Mouse (Mus musculus) heart, embryonic 10.5 days (tissue): ENCODE measurements around the gene Scd2. TPM values are rescaled to one million over a fixed set of nuclear protein-coding genes. Genes with fewer than 3 reads are reported as not detected.

Experiments
- DNase-seq: peaks from one replicate; pipeline ENCODE4 v3.0.0-alpha.2; 2017; ENCODE audit warnings: low spot score
- H3K27ac ChIP-seq: fragments of 300-500 bp; sonication (generic); 2 replicates; pipeline ENCODE4 v1.5.1; 2016; ENCODE audit warnings: mild to moderate bottlenecking
- H3K27me3 ChIP-seq: fragments of 300-500 bp; sonication (generic); 2 replicates; pipeline ENCODE4 v1.6.1; 2016; ENCODE audit warnings: mild to moderate bottlenecking; ENCODE audit not compliant: poor library complexity, insufficient read depth, severe bottlenecking
- H3K36me3 ChIP-seq: fragments of 300-500 bp; sonication (generic); 2 replicates; pipeline ENCODE4 v1.6.1; 2016; ENCODE audit warnings: mild to moderate bottlenecking, moderate library complexity
- H3K4me1 ChIP-seq: fragments of 300-500 bp; sonication (generic); 2 replicates; pipeline ENCODE4 v1.6.1; 2016; ENCODE audit warnings: mild to moderate bottlenecking
- H3K4me3 ChIP-seq: fragments of 300-500 bp; sonication (generic); 2 replicates; pipeline ENCODE4 v1.5.1; 2016; ENCODE audit warnings: mild to moderate bottlenecking, moderate library complexity
- H3K9me3 ChIP-seq: fragments of 300-500 bp; sonication (generic); 2 replicates; pipeline ENCODE4 v1.6.1; 2016; ENCODE audit warnings: mild to moderate bottlenecking, moderate library complexity
- WGBS: fragments of 180-500 bp; shearing (Covaris S2); methylation state at CpG from one replicate; pipeline ENCODE4 v1.1.7; 2016; 5-methylcytosine and 5-hydroxymethylcytosine counted together
- polyA plus RNA-seq: library from polyadenylated mRNA; unstranded; fragments of >200 nt; fragmentation: Nextera tagmentation; extraction: Ambion mirVana; gene quantifications from 2 replicates; pipeline ENCODE4 v1.2.1, GENCODE M21; 2016

Gene Scd2
- polyA plus RNA-seq, 1 experiment from 2014 or later: 207 TPM

DNA sequence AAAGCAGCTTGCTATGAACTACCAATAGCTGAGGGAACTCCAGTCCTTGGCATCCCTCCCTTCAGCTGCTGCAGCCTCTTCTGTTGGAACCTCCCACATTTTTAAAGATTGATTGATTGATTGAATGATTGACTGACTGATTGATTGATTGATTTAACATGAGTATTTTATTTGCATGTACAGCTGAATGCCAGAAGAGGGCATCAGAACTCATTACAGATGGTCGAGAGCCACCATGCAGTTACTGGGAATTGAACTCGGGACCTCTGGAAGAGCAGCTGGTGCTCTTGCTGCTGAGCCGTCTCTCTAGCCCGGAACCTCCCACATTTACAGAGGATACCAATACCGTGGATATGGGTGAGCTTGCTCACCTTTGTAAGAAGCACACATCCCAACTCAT lies 33.0 kb upstream of the Scd2 start:
- DNase-seq: no peak
- no peak overlapping the region for H3K27ac ChIP-seq
- H3K4me1 ChIP-seq: 0 out of 2 replicates have a peak, but pooled peaks cover 6% of the 10 kb centered on the region
- no peaks in the 10 kb centered on the region for H3K36me3 ChIP-seq
- no peak overlapping the region for H3K4me3 ChIP-seq
- no peaks in the 10 kb centered on the region for H3K9me3 ChIP-seq
- 80% methylated on average over 5 of the region's 5 CpGs for WGBS
- H3K27me3 ChIP-seq: no peaks in the 10 kb centered on the region

DNA sequence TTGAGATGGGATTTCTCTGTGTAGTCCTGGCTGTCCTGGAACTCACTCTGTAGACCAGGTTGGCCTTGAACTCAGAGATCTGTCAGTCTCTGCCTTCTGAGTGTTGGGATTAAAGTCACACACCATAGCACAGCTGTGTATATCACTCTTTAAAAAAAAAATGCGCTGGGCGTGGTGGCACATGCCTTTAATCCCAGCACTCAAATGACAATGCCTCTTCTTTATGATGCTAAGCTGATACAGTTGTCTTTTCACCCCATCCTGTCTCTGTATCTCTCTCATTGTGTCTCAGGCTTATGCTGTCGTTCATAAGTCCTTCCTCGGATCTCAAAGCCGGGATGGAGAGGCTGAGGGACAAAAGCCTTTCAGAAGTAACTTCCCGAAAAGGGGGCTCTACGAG lies 31.7 kb upstream of the Scd2 start:
- Histone ChIP-seq H3K4me1 (peaks cover 15% of the 10 kb centered on the region), H3K9me3 (no peaks in the 10 kb centered on the region), H3K27me3 (no peaks in the 10 kb centered on the region), H3K36me3 (no peaks in the 10 kb centered on the region), H3K27ac (no peak overlapping the region), H3K4me3 (no peak overlapping the region)
- 79% methylated on average over 7 of the region's 7 CpGs for WGBS
- no peak for DNase-seq

GRCm38 (mm10) chr19:44263581-44263980 lies 29.9 kb upstream of the Scd2 start:
- no peak for DNase-seq
- Histone ChIP-seq H3K36me3 (no peaks in the 10 kb centered on the region), H3K27ac (no peak overlapping the region), H3K4me3 (no peak overlapping the region), H3K27me3 (no peaks in the 10 kb centered on the region), H3K4me1 (peaks cover 26% of the 10 kb centered on the region), H3K9me3 (no peaks in the 10 kb centered on the region)
- WGBS: 90% methylated on average over 3 of the region's 3 CpGs

DNA sequence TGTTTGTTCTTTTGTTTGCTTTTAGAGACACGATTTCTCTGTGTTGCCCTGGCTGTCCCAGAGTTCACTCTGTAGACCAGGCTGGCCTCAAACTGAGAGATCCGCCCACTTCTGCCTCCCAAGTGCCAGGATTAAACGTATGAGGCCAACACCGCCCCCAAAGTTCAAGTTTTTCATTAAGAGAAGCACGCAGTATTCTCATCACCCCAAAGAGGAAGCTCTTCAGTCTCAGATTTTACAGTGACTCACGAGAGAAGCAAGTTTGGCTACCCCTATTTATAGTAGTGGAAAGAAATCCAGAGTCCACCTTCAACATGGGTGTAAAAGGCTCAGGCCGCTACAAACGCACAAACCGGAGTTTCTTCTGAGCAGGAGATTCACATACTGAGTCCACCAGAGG lies 29.2 kb upstream of the Scd2 start:
- no peaks in the 10 kb centered on the region for H3K27me3 ChIP-seq
- no peak overlapping the region for H3K27ac ChIP-seq
- H3K36me3 ChIP-seq: no peaks in the 10 kb centered on the region
- H3K9me3 ChIP-seq: no peaks in the 10 kb centered on the region
- no peak overlapping the region for H3K4me3 ChIP-seq
- H3K4me1 ChIP-seq: peaks cover 26% of the 10 kb centered on the region
- DNase-seq: no peak
- 75% methylated on average over 9 of the region's 9 CpGs for WGBS

DNA sequence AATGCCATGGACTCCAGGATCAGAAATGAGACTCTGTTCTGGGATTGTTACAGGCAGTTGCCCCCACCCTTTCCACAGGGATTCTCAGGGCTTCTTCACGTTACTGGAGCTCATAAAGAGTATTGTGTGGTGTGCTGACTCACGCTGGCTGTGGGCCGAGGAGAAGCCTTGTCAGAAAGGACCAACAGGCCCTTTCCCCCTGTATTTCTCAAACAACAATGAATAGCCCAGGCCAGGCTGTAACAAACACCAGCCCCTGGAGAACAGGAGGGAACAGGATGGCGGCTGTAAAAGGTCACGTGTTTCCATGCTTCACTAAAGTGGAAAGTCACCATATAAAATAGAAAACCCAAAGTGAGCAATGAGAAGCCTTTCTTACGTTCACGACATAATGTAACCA lies 28.2 kb upstream of the Scd2 start:
- Histone ChIP-seq H3K4me1 (peaks cover 26% of the 10 kb centered on the region), H3K36me3 (no peaks in the 10 kb centered on the region), H3K9me3 (no peaks in the 10 kb centered on the region), H3K27me3 (no peaks in the 10 kb centered on the region), H3K27ac (peak overlapping the region; percentile 36; the same call in 1 of the 2 replicates), H3K4me3 (no peak overlapping the region)
- 62% methylated on average over 7 of the region's 7 CpGs for WGBS
- DNase-seq: no peak

GRCm38 (mm10) chr19:44265911-44266337 lies 27.6 kb upstream of the Scd2 start:
- Histone ChIP-seq H3K36me3 (no peaks in the 10 kb centered on the region), H3K9me3 (no peaks in the 10 kb centered on the region), H3K4me1 (peaks cover 26% of the 10 kb centered on the region), H3K27ac (peak overlapping the region; percentile 97; the same call in 1 of the 2 replicates), H3K4me3 (peak overlapping the region; percentile 77), H3K27me3 (no peaks in the 10 kb centered on the region)
- WGBS: 36% methylated on average over 5 of the region's 5 CpGs
- no peak for DNase-seq

DNA sequence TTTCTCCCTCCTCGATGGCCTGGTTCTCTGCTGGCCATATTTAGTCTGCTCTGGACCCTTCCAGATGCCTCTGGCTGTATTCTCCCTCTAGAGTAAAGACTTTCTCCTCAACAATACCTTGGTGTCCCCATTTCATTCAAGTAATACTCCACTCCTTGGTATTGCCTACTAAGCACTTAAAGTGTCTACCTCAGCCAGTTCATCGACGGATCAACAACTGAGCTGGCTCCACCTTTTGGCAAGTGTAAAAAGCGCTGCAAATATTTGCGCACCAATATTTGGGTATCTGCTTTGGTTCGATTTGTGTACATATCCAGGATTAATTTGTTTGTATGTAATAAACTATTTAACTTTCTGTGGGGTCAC lies 27.0 kb upstream of the Scd2 start:
- peak overlapping the region; percentile 97 for H3K27ac ChIP-seq
- H3K36me3 ChIP-seq: no peaks in the 10 kb centered on the region
- WGBS: 6% methylated on average over 6 of the region's 6 CpGs
- H3K27me3 ChIP-seq: no peaks in the 10 kb centered on the region
- no peaks in the 10 kb centered on the region for H3K9me3 ChIP-seq
- peak overlapping the region; percentile 77 for H3K4me3 ChIP-seq
- H3K4me1 ChIP-seq: peaks cover 26% of the 10 kb centered on the region
- no peak for DNase-seq

DNA sequence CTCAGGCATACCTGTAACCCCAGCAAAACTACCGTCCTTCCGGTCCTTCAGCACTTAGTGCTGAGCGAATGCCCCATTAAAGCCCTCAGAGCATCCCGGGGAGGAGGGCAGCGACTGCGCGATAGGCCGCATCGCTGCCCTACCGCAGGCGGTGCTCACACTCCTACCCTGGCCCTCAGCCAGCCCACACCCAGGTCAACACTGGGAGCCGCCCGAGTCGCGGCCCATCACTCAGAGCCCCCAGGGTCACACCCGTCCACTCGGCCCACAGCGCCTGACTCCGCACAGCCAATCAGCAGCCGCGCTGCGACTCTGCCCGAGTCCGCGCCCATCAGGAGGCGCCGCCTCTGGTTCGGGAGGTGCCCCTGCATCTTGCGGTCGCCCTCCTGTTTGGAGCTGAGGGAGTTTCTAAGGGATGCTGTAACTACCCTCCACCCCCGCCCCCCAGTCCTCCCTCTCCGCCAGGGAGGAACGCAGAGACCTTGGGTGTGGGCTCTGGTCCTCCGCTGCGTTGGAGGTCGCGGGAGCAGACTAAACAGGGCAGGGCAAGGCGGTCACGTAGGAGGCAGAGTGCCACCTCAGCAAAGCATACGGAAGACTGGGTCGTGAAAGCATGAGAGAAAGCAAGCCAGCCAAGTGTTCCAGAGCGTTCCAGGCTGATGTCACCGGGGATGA lies 26.5 kb upstream of the Scd2 start:
- WGBS: 0% methylated on average over 43 of the region's 43 CpGs
- Histone ChIP-seq H3K27me3 (no peaks in the 10 kb centered on the region), H3K27ac (peak overlapping the region; percentile 97), H3K36me3 (no peaks in the 10 kb centered on the region), H3K4me1 (peaks cover 26% of the 10 kb centered on the region), H3K9me3 (no peaks in the 10 kb centered on the region), H3K4me3 (peak overlapping the region; percentile 77)
- peak; percentile 99 for DNase-seq

- Histone ChIP-seq H3K4me1 (peaks cover 26% of the 10 kb centered on the region), H3K4me3 (peak overlapping the region; percentile 77), H3K36me3 (no peaks in the 10 kb centered on the region), H3K27ac (peak overlapping the region; percentile 97), H3K9me3 (no peaks in the 10 kb centered on the region), H3K27me3 (no peaks in the 10 kb centered on the region)
- no peak for DNase-seq
- WGBS: 7% methylated on average over 18 of the region's 18 CpGs
Observed at GRCm38 (mm10) chr19:44267499-44268002, 25.9 kb upstream of the Scd2 start.

- Histone ChIP-seq H3K9me3 (no peaks in the 10 kb centered on the region), H3K27me3 (no peaks in the 10 kb centered on the region), H3K27ac (no peak overlapping the region), H3K36me3 (no peaks in the 10 kb centered on the region), H3K4me1 (peaks cover 12% of the 10 kb centered on the region; the same call in 1 of the 2 replicates), H3K4me3 (no peak overlapping the region)
- WGBS: 75% methylated on average over 4 of the region's 4 CpGs
- DNase-seq: no peak
Observed at GRCm38 (mm10) chr19:44273711-44274110, 19.8 kb upstream of the Scd2 start.

DNA sequence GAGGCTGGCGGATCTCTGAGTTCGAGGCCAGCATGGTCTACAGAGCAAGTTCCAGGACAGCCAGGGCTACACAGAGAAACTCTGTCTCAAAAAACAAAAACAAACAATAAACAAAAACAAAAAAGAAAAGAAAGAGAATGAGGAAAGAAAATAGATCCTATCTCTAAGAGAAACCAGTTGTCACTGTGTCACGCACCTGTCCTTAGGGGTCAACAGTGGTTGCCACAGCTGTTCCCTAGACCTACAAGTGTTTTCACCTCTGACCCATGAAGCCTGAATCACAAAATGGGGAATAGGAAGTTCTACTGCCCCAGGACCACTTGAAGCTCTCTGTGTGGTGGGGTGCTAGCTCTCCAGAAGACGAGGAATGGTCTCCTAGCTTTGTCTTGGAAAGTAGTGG lies 19.0 kb upstream of the Scd2 start:
- H3K4me1 ChIP-seq: peaks cover 13% of the 10 kb centered on the region; the same call in 1 of the 2 replicates
- no peaks in the 10 kb centered on the region for H3K36me3 ChIP-seq
- no peak overlapping the region for H3K4me3 ChIP-seq
- no peaks in the 10 kb centered on the region for H3K9me3 ChIP-seq
- no peaks in the 10 kb centered on the region for H3K27me3 ChIP-seq
- DNase-seq: no peak
- no peak overlapping the region for H3K27ac ChIP-seq
- 90% methylated on average over 4 of the region's 4 CpGs for WGBS

DNA sequence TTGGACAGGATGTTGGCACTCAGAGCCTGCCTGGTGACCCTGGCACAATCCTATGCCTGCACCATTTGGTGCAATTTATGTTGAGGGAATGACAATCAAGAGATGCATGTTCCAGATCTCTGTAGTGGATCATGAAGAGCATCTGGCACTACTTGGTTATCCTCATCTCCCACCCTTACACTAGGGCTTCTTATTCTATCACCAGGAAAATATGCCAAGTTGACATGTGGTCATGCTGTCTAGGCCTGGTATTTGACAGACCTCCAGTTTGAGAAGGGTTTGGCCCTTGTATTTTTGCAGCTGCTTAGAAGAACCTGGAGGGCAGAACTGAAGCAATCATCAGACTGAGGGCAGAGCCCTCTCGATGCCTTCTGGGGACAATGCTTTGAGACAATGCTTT lies 18.1 kb upstream of the Scd2 start:
- H3K9me3 ChIP-seq: no peaks in the 10 kb centered on the region
- H3K4me3 ChIP-seq: no peak overlapping the region
- no peaks in the 10 kb centered on the region for H3K27me3 ChIP-seq
- H3K4me1 ChIP-seq: peaks cover 21% of the 10 kb centered on the region; the same call in 1 of the 2 replicates
- DNase-seq: no peak
- no peaks in the 10 kb centered on the region for H3K36me3 ChIP-seq
- no peak overlapping the region for H3K27ac ChIP-seq
- WGBS: 79% methylated on average over 1 of the region's 1 CpGs

GRCm38 (mm10) chr19:44276861-44277260 lies 16.6 kb upstream of the Scd2 start:
- Histone ChIP-seq H3K27me3 (no peaks in the 10 kb centered on the region), H3K4me3 (no peak overlapping the region), H3K27ac (no peak overlapping the region), H3K36me3 (no peaks in the 10 kb centered on the region), H3K4me1 (peaks cover 31% of the 10 kb centered on the region), H3K9me3 (no peaks in the 10 kb centered on the region)
- WGBS: 79% methylated on average over 5 of the region's 5 CpGs
- no peak for DNase-seq

GRCm38 (mm10) chr19:44277931-44278330 lies 15.5 kb upstream of the Scd2 start:
- no peaks in the 10 kb centered on the region for H3K27me3 ChIP-seq
- H3K4me3 ChIP-seq: no peak overlapping the region
- peaks cover 40% of the 10 kb centered on the region for H3K4me1 ChIP-seq
- DNase-seq: no peak
- peak overlapping the region; percentile 39 for H3K27ac ChIP-seq
- H3K9me3 ChIP-seq: no peaks in the 10 kb centered on the region
- H3K36me3 ChIP-seq: no peaks in the 10 kb centered on the region
- WGBS: 83% methylated on average over 8 of the region's 8 CpGs
